Mouse (Mus musculus): Measurements from ENCODE around the gene Mylk. TPM values are rescaled to one million over a fixed set of nuclear protein-coding genes. Genes with fewer than 3 reads are reported as not detected.

The Mylk gene
- polyA plus RNA-seq, 1 experiment from 2014 or later, result 334 TPM

- H3K27ac ChIP-seq (ENCODE audit: low read depth), result no peak overlapping the region
- no peak overlapping the region for H3K9ac ChIP-seq (ENCODE audit: low read length)
- ATAC-seq (replicated peaks; ENCODE audit: low FRiP score, low TSS enrichment, low read depth) (no peak), DNase-seq (ENCODE audit: low spot score) (no peak)
- peaks cover 21% of the 10 kb centered on the region for H3K36me3 ChIP-seq (ENCODE audit: control insufficient read depth, insufficient read depth, low read length)
- H3K4me1 ChIP-seq (replicated peaks; ENCODE audit: control insufficient read depth, insufficient read depth, low read length), result peaks cover 5% of the 10 kb centered on the region; the same call in 1 of the 2 replicates
- 91% methylated on average over 4 of the region's 4 CpGs for WGBS
- no peaks in the 10 kb centered on the region for H3K9me3 ChIP-seq (ENCODE audit: control insufficient read depth, low read length)
- H3K4me2 ChIP-seq (ENCODE audit: low read length), result no peak overlapping the region
- no peak overlapping the region for H3K4me3 ChIP-seq (ENCODE audit: low read depth, low read length)
- no peaks in the 10 kb centered on the region for H3K27me3 ChIP-seq (replicated peaks; ENCODE audit: control insufficient read depth, insufficient read depth, low read length)
Observed at GRCm38 (mm10) chr16:35025347-35025746, 280.3 kb downstream of the Mylk start.

DNA sequence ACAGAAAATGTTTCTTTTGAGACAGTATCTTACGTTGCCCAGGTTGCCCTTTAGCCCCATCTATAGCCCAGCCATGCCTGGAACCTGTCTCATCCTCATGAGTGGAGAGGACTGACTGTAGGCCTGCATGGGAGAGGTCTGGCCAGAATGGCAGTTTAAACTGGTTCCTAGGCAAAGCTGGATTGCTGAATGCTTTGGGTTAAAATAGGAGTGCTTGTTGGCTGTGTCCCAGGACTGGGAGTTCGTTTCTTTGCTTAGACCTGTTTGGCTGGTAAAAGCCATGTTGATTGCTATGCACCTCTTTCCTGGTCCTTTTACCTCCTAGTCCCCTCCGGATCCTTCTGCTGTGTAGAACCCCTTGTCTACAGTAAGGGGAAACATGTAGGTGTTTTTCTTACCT is 288.2 kb downstream of the Mylk start:
- 76% methylated on average over 3 of the region's 3 CpGs for WGBS

GRCm38 (mm10) chr16:35033809-35034577 is 289.0 kb downstream of the Mylk start:
- peaks cover 26% of the 10 kb centered on the region for H3K36me3 ChIP-seq (ENCODE audit: control insufficient read depth, insufficient read depth, low read length)
- H3K4me1 ChIP-seq (replicated peaks; ENCODE audit: control insufficient read depth, insufficient read depth, low read length), result no peaks in the 10 kb centered on the region; the same call in 1 of the 2 replicates
- H3K4me3 ChIP-seq (ENCODE audit: low read depth, low read length), result no peak overlapping the region
- H3K9ac ChIP-seq (ENCODE audit: low read length), result no peak overlapping the region
- no peaks in the 10 kb centered on the region for H3K9me3 ChIP-seq (ENCODE audit: control insufficient read depth, low read length)
- H3K27ac ChIP-seq (ENCODE audit: low read depth), result no peak overlapping the region
- H3K27me3 ChIP-seq (replicated peaks; ENCODE audit: control insufficient read depth, insufficient read depth, low read length), result no peaks in the 10 kb centered on the region
- WGBS, result 68% methylated on average over 8 of the region's 8 CpGs
- no peak overlapping the region for H3K4me2 ChIP-seq (ENCODE audit: low read length)
- no peak for DNase-seq (ENCODE audit: low spot score)
- ATAC-seq (replicated peaks; ENCODE audit: low FRiP score, low TSS enrichment, low read depth), result no peak

More for the DNA sequence above, 288.2 kb downstream of the Mylk start:
- H3K4me3 ChIP-seq (ENCODE audit: low read depth, low read length), result no peak overlapping the region
- no peaks in the 10 kb centered on the region; the same call in 1 of the 2 replicates for H3K4me1 ChIP-seq (replicated peaks; ENCODE audit: control insufficient read depth, insufficient read depth, low read length)
- H3K27ac ChIP-seq (ENCODE audit: low read depth), result no peak overlapping the region
- H3K36me3 ChIP-seq (ENCODE audit: control insufficient read depth, insufficient read depth, low read length), result peaks cover 31% of the 10 kb centered on the region
- ATAC-seq (replicated peaks; ENCODE audit: low FRiP score, low TSS enrichment, low read depth) (no peak), DNase-seq (ENCODE audit: low spot score) (no peak)
- no peak overlapping the region for H3K9ac ChIP-seq (ENCODE audit: low read length)
- H3K27me3 ChIP-seq (replicated peaks; ENCODE audit: control insufficient read depth, insufficient read depth, low read length), result no peaks in the 10 kb centered on the region
- no peaks in the 10 kb centered on the region for H3K9me3 ChIP-seq (ENCODE audit: control insufficient read depth, low read length)
- no peak overlapping the region for H3K4me2 ChIP-seq (ENCODE audit: low read length)

DNA sequence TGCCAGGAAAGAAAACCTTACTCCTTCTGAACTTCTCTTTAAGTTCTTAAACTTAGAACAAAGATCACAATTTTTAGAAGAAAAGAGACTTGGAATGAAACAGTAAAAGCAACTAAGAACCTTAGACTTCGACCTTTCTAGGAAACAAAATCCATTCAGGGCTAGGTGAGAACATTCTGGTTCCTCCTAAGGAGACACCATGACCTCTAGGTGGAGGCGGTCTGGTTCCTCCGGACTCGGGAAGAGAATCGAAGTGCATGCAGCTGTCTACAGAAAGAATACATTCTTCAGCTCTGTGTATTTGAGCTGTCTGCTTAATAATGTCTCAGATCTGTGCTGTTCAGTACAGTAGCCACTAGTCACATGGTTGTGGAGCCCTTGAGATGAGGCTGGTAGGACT is 290.0 kb downstream of the Mylk start:
- WGBS, result 78% methylated on average over 5 of the region's 5 CpGs
- Histone ChIP-seq H3K9me3 (ENCODE audit: control insufficient read depth, low read length) (no peaks in the 10 kb centered on the region), H3K36me3 (ENCODE audit: control insufficient read depth, insufficient read depth, low read length) (peaks cover 18% of the 10 kb centered on the region), H3K9ac (ENCODE audit: low read length) (no peak overlapping the region), H3K27ac (ENCODE audit: low read depth) (no peak overlapping the region), H3K27me3 (replicated peaks; ENCODE audit: control insufficient read depth, insufficient read depth, low read length) (no peaks in the 10 kb centered on the region), H3K4me2 (ENCODE audit: low read length) (no peak overlapping the region), H3K4me3 (ENCODE audit: low read depth, low read length) (no peak overlapping the region), H3K4me1 (replicated peaks; ENCODE audit: control insufficient read depth, insufficient read depth, low read length) (no peaks in the 10 kb centered on the region; the same call in 1 of the 2 replicates)
- DNase-seq (ENCODE audit: low spot score) (no peak), ATAC-seq (replicated peaks; ENCODE audit: low FRiP score, low TSS enrichment, low read depth) (no peak)

DNA sequence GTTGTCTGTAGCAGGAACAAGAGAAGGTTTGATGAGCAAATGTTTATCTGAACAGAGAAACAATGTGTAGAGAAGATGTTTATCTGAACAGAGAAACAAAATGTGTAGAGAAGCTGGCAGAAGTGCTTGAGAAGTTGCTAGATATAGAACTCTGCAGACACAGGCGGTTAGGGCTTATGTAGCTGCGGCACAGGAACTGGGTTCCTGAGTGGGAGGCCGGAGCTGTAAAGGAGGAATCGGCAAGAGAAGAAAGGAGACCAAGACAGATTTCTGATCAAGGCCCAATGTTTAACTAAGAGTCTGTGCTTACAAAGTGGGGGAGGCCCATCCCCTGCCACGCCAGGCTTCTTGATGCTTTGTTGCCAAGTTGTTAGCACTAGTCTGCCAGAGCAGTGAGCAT is 291.7 kb downstream of the Mylk start:
- Histone ChIP-seq H3K27me3 (replicated peaks; ENCODE audit: control insufficient read depth, insufficient read depth, low read length) (no peaks in the 10 kb centered on the region), H3K4me1 (replicated peaks; ENCODE audit: control insufficient read depth, insufficient read depth, low read length) (no peaks in the 10 kb centered on the region; the same call in 1 of the 2 replicates), H3K9me3 (ENCODE audit: control insufficient read depth, low read length) (no peaks in the 10 kb centered on the region), H3K9ac (ENCODE audit: low read length) (no peak overlapping the region), H3K36me3 (ENCODE audit: control insufficient read depth, insufficient read depth, low read length) (peaks cover 13% of the 10 kb centered on the region), H3K4me3 (ENCODE audit: low read depth, low read length) (no peak overlapping the region), H3K27ac (ENCODE audit: low read depth) (no peak overlapping the region), H3K4me2 (ENCODE audit: low read length) (no peak overlapping the region)
- DNase-seq (ENCODE audit: low spot score) (no peak), ATAC-seq (replicated peaks; ENCODE audit: low FRiP score, low TSS enrichment, low read depth) (no peak)
- 43% methylated on average over 5 of the region's 5 CpGs for WGBS

DNA sequence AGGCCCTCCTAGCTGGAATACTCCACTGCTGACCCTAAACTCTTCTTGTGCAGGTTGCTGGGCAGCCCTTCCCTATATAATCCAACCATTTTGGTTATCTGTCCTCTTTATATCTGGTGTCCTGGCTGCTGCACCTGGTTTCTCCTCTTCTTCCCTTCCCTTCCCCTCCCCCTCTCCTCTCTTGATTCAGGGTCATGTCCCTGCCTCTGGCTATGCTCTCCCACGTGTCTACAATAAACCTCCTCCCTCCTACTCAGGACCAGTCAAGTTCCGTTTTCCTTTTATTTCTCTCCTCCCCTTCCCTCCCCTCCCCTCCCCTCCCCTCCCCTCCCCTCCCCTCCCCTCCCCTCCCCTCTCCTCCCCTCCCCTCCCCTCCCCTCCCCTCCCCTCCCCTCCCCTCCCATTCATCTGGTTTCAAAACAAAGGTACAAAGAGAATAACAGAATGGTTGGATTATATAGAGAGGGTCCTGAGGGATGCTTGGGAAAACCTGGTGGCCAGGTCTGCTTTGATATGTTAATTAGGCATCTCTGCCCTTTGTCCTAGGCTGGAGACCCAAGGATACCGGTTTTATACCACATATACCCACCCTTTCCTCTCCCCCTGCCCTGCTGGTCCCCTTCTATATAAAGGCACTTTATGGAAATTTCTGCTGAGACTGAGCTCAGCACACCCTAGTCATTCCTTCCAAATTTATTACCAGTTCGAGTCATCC is 293.5 kb downstream of the Mylk start:
- DNase-seq (ENCODE audit: low spot score) (no peak), ATAC-seq (replicated peaks; ENCODE audit: low FRiP score, low TSS enrichment, low read depth) (no peak)
- Histone ChIP-seq H3K4me1 (replicated peaks; ENCODE audit: control insufficient read depth, insufficient read depth, low read length) (no peaks in the 10 kb centered on the region; the same call in 1 of the 2 replicates), H3K36me3 (ENCODE audit: control insufficient read depth, insufficient read depth, low read length) (peaks cover 22% of the 10 kb centered on the region), H3K9ac (ENCODE audit: low read length) (no peak overlapping the region), H3K4me2 (ENCODE audit: low read length) (no peak overlapping the region), H3K4me3 (ENCODE audit: low read depth, low read length) (no peak overlapping the region), H3K27me3 (replicated peaks; ENCODE audit: control insufficient read depth, insufficient read depth, low read length) (no peaks in the 10 kb centered on the region), H3K9me3 (ENCODE audit: control insufficient read depth, low read length) (no peaks in the 10 kb centered on the region), H3K27ac (ENCODE audit: low read depth) (no peak overlapping the region)
- WGBS, result 18% methylated on average over 4 of the region's 4 CpGs

- H3K27ac ChIP-seq (ENCODE audit: low read depth), result no peak overlapping the region
- peaks cover 17% of the 10 kb centered on the region for H3K36me3 ChIP-seq (ENCODE audit: control insufficient read depth, insufficient read depth, low read length)
- H3K4me1 ChIP-seq (replicated peaks; ENCODE audit: control insufficient read depth, insufficient read depth, low read length), result no peaks in the 10 kb centered on the region; the same call in 1 of the 2 replicates
- 74% methylated on average over 1 of the region's 1 CpGs for WGBS
- no peaks in the 10 kb centered on the region for H3K9me3 ChIP-seq (ENCODE audit: control insufficient read depth, low read length)
- no peaks in the 10 kb centered on the region for H3K27me3 ChIP-seq (replicated peaks; ENCODE audit: control insufficient read depth, insufficient read depth, low read length)
- no peak overlapping the region for H3K4me2 ChIP-seq (ENCODE audit: low read length)
- no peak overlapping the region for H3K9ac ChIP-seq (ENCODE audit: low read length)
- DNase-seq (ENCODE audit: low spot score) (no peak), ATAC-seq (replicated peaks; ENCODE audit: low FRiP score, low TSS enrichment, low read depth) (no peak)
- H3K4me3 ChIP-seq (ENCODE audit: low read depth, low read length), result no peak overlapping the region
Observed at GRCm38 (mm10) chr16:35040154-35040553, 295.1 kb downstream of the Mylk start.

GRCm38 (mm10) chr16:35041001-35041400 is 296.0 kb downstream of the Mylk start:
- whole genome bisulfite sequencing, result 86% methylated on average over 7 of the region's 7 CpGs

More at GRCm38 (mm10) chr16:35041001-35041400, 296.0 kb downstream of the Mylk start:
- Histone ChIP-seq H3K9me3 (ENCODE audit: control insufficient read depth, low read length) (no peaks in the 10 kb centered on the region), H3K27ac (ENCODE audit: low read depth) (no peak overlapping the region), H3K9ac (ENCODE audit: low read length) (no peak overlapping the region), H3K4me3 (ENCODE audit: low read depth, low read length) (no peak overlapping the region), H3K4me2 (ENCODE audit: low read length) (no peak overlapping the region), H3K36me3 (ENCODE audit: control insufficient read depth, insufficient read depth, low read length) (peaks cover 15% of the 10 kb centered on the region), H3K27me3 (replicated peaks; ENCODE audit: control insufficient read depth, insufficient read depth, low read length) (no peaks in the 10 kb centered on the region), H3K4me1 (replicated peaks; ENCODE audit: control insufficient read depth, insufficient read depth, low read length) (no peaks in the 10 kb centered on the region; the same call in 1 of the 2 replicates)
- DNase-seq (ENCODE audit: low spot score) (no peak), ATAC-seq (replicated peaks; ENCODE audit: low FRiP score, low TSS enrichment, low read depth) (no peak)

Measured in intestine, embryonic 14.5 days (tissue).